Mouse (Mus musculus) E14TG2a.4 (cell line): ENCODE results near the gene Mfsd9.

Experiments used
- H3K27me3 ChIP-seq: 2 replicates; pipeline ENCODE4 v1.6.1; 2014; ENCODE audit warnings: low read length, control low read depth; ENCODE audit not compliant: insufficient read depth
- H3K36me3 ChIP-seq: 2 replicates; pipeline ENCODE4 v1.6.1; 2014; ENCODE audit warnings: low read length, control low read depth; ENCODE audit not compliant: insufficient read depth
- H3K4me1 ChIP-seq: replicated peaks from 2 replicates; pipeline ENCODE4 v1.6.1; 2014; ENCODE audit warnings: low read depth, low read length, control low read depth
- H3K4me3 ChIP-seq: replicated peaks from 2 replicates; pipeline ENCODE4 v1.5.1; 2014; ENCODE audit warnings: mild to moderate bottlenecking, low read length
- H3K9me3 ChIP-seq: 2 replicates; pipeline ENCODE4 v1.6.1; 2014; ENCODE audit warnings: low read length, control low read depth
- CTCF ChIP-seq: conservative IDR thresholded peaks from 2 replicates; pipeline ENCODE4 v1.5.1; 2014; ENCODE audit warnings: low read length
- NANOG ChIP-seq: IDR thresholded peaks from 2 replicates; pipeline ENCODE4 v1.6.1; 2014; ENCODE audit warnings: borderline replicate concordance, low read length, mixed read lengths
- POU5F1 ChIP-seq: IDR thresholded peaks from 2 replicates; pipeline ENCODE4 v1.6.1; 2014; ENCODE audit warnings: low read length, borderline replicate concordance

Mfsd9 gene

DNA sequence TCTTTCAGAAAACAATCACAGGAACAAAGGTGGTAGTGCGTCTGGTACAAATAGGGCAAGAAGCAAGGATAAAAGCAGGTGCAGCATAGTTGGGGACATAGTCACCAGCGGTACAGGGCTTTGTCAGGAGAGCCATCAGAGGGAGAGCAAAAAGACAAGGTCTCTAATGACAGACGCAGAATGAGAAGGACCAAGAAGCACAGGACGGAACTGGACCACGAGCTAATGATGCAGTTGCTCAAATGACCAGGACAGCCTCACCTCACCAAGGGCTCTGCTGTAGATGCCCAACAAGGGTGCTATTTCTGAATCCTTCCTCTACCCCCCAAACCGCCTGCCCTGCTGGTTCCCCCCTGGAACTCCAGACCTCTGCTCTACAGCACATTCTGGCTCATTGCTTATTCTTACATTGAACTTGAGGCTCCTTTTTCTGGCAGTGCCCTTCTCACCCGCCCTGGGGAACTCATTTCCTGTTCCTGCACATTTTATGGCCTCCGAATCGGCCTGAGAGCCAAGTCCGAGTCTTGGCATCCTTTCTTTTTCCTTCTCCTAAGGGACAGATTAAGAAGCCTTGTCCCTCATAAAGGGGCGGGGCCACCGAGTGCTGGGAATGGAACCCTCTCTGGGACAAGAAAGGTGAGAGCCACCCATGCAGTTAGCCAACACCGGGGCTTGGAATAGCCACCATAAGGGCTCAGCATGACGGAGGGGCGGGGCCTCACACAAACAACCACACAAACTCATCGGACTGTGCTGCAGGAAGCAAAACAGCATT is 24.8 kb upstream of the Mfsd9 start:
- Histone ChIP-seq H3K4me1 (0 out of 2 replicates have a peak, but pooled peaks cover 7% of the 10 kb centered on the region), H3K36me3 (no peaks in the 10 kb centered on the region), H3K4me3 (0 out of 2 replicates have a peak overlapping the region, but pooled peaks have one; percentile 4), H3K27me3 (no peaks in the 10 kb centered on the region; the same call in 1 of the 2 replicates), H3K9me3 (no peaks in the 10 kb centered on the region)
- no peak for TF ChIP-seq NANOG
- TF ChIP-seq POU5F1, result no peak
- no peak for TF ChIP-seq CTCF

DNA sequence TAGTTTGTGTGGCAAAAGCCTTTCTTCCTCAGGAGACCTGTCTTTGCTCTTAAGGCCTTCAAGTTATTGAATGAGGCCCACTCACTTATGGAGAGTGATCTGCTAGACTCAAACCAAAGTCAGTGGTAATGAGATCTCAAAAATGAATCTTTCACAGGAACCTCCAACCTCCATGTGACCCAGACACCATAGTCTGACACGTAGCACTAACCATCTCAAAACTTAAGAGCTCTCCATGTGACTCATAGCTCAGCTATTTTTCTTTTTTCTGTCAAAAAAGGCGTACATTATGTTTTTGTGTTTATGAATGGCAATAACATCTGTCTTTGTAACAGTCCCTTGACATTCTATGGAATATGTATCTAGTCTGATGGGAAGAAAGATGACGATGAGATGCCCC is 18.2 kb upstream of the Mfsd9 start:
- Histone ChIP-seq H3K27me3 (no peaks in the 10 kb centered on the region; the same call in none of the 2 replicates), H3K4me1 (no peaks in the 10 kb centered on the region), H3K9me3 (no peaks in the 10 kb centered on the region), H3K4me3 (no peak overlapping the region), H3K36me3 (no peaks in the 10 kb centered on the region)
- TF ChIP-seq POU5F1 (no peak), CTCF (no peak)

- Histone ChIP-seq H3K9me3 (no peaks in the 10 kb centered on the region), H3K36me3 (no peaks in the 10 kb centered on the region), H3K27me3 (no peaks in the 10 kb centered on the region; the same call in 1 of the 2 replicates), H3K4me3 (no peak overlapping the region), H3K4me1 (no peaks in the 10 kb centered on the region)
- no peak for TF ChIP-seq NANOG
- TF ChIP-seq CTCF, result no peak
- no peak for TF ChIP-seq POU5F1
Observed at GRCm38 (mm10) chr1:40805891-40806290, 15.4 kb upstream of the Mfsd9 start.

DNA sequence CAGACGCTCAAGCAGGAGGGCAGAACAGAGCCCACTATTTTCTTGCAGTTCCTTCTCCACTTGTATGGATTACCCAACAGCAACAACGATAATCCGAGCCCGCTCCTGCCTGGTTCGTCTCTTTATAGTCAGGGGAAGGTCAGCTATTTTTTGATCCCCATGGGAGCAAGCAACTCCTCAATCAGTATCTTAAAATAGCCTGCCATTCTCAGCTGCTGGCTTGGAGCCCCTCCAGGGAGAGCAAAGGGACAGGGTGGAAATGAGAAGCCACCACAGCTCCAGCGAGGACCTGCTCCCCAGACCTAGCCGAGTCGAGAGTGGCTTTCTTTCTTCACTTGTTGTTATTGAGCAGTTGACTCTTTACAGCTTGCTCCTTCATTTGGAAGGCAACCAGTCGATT is 14.9 kb upstream of the Mfsd9 start, which contains the start of gene Tmem182:
Gene Tmem182 (plus strand): TSS at position 251 of the 400 bp plus-strand sequence.
- H3K36me3 ChIP-seq, result no peaks in the 10 kb centered on the region
- no peaks in the 10 kb centered on the region for H3K4me1 ChIP-seq
- H3K9me3 ChIP-seq, result no peaks in the 10 kb centered on the region
- H3K4me3 ChIP-seq, result no peak within 1 kb of the TSS
- TF ChIP-seq POU5F1 (no peak), NANOG (no peak), CTCF (no peak)
- no peaks in the 10 kb centered on the region; the same call in 1 of the 2 replicates for H3K27me3 ChIP-seq

DNA sequence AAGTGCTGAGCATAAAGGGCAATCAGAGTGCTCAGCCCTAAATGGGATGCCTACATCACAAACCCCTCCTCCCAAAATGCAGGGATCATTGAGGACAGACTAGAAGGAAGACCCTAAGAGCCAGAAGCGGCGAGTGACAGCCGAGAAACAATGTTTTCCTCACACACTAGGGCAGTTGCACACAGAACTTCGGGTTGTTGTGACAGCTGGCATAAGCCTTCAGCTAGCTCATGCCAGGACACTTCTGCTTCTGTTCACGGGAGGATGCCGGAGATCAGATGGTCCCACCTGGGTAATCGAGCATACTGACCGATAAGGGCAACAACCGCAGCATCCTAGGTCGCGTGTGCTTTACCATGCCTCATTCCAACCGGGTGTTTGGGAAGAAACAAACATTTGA is 13.6 kb upstream of the Mfsd9 start:
- Histone ChIP-seq H3K36me3 (no peaks in the 10 kb centered on the region), H3K27me3 (peaks cover 4% of the 10 kb centered on the region; the same call in 1 of the 2 replicates), H3K4me1 (no peaks in the 10 kb centered on the region), H3K4me3 (no peak overlapping the region), H3K9me3 (no peaks in the 10 kb centered on the region)
- TF ChIP-seq CTCF, result no peak
- TF ChIP-seq NANOG, result no peak
- no peak for TF ChIP-seq POU5F1

- TF ChIP-seq CTCF (peak; percentile 85), POU5F1 (no peak)
- Histone ChIP-seq H3K27me3 (peaks cover 4% of the 10 kb centered on the region; the same call in 1 of the 2 replicates), H3K9me3 (no peaks in the 10 kb centered on the region), H3K36me3 (no peaks in the 10 kb centered on the region), H3K4me1 (no peaks in the 10 kb centered on the region), H3K4me3 (no peak overlapping the region)
Observed at GRCm38 (mm10) chr1:40802759-40803158, 12.3 kb upstream of the Mfsd9 start.

GRCm38 (mm10) chr1:40800908-40801307 is 10.4 kb upstream of the Mfsd9 start:
- Histone ChIP-seq H3K4me3 (no peak overlapping the region), H3K4me1 (no peaks in the 10 kb centered on the region), H3K27me3 (peaks cover 4% of the 10 kb centered on the region; the same call in 1 of the 2 replicates), H3K9me3 (no peaks in the 10 kb centered on the region), H3K36me3 (no peaks in the 10 kb centered on the region)
- no peak for TF ChIP-seq CTCF

GRCm38 (mm10) chr1:40799121-40799520 is 8.6 kb upstream of the Mfsd9 start:
- H3K4me3 ChIP-seq, result no peak overlapping the region
- no peaks in the 10 kb centered on the region for H3K9me3 ChIP-seq
- H3K27me3 ChIP-seq, result peaks cover 9% of the 10 kb centered on the region; the same call in 1 of the 2 replicates
- H3K4me1 ChIP-seq, result no peaks in the 10 kb centered on the region
- TF ChIP-seq POU5F1, result no peak
- no peak for TF ChIP-seq NANOG
- no peak for TF ChIP-seq CTCF
- H3K36me3 ChIP-seq, result no peaks in the 10 kb centered on the region

DNA sequence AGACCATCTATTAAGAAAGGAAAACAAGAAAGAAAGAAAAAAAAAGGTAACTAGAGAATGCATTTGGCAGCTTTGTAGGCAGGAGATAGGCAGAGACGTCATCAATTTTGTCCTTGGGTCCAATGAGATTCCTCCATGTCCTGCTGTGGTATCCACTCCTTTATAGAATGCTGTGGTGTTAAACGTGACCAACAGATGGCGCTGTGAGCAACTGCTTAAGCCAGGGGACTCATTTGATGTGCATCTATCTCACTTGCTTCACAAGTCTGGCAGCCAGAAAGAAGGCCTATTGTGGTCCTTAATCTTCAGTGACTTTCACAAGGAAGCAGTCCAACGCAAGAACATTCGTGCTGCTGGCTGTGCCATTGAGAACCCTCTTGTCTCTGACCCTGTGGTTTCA is 6.9 kb upstream of the Mfsd9 start:
- TF ChIP-seq CTCF (peak; percentile 79), NANOG (no peak)
- H3K27me3 ChIP-seq, result 0 out of 2 replicates have a peak, but pooled peaks cover 12% of the 10 kb centered on the region

More for the DNA sequence above, 6.9 kb upstream of the Mfsd9 start:
- Histone ChIP-seq H3K4me3 (no peak overlapping the region), H3K4me1 (no peaks in the 10 kb centered on the region), H3K9me3 (no peaks in the 10 kb centered on the region), H3K36me3 (no peaks in the 10 kb centered on the region)
